Mouse (Mus musculus) R1 (cell line): Measurements from ENCODE around the gene Gimap5.

Source experiments
- DNase-seq: peaks from one replicate; pipeline ENCODE4 v3.0.0-alpha.2; 2018; ENCODE audit warnings: low read depth, low spot score

Gene Gimap5

GRCm38 (mm10) chr6:48745959-48746889 is at the start of gene Gimap5:
Gene Gimap5 (plus strand): TSS chr6:48746197.
- peak; percentile 64 for DNase-seq

DNA sequence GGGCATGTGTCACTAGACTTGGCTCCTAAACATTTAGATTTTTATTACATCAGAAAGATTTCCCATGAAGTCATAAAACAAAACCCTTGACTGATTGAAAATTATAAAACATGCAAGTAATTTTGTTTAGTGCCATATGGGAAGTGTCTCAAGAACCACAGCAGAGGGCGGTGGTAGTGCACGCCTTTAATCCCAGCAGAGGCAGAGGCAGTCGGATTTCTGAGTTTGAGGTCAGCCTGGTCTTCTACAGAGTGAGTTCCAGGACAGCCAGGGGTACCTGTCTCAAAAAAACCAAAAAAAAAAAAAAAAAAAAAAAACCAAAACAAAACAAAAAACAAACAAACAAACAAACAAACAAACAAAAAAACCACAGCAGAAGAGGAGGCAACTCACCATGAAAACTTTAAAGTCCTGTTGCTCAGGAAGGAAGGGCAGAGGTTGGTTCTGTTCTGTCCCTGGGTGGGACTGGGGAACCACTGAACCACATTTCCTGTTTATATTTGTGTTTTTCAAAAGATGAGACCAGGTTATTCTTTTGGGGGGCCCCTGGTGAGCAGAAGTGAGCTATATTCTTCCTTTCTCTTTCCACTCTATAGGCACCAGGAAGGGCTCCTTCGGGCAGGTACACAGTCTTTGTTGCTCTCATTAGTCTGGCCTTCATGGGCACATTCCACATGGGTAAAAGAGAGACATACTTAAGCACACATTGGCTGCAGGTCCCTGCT is 49.0 kb upstream of the Gimap5 start:
- DNase-seq: no peak

DNA sequence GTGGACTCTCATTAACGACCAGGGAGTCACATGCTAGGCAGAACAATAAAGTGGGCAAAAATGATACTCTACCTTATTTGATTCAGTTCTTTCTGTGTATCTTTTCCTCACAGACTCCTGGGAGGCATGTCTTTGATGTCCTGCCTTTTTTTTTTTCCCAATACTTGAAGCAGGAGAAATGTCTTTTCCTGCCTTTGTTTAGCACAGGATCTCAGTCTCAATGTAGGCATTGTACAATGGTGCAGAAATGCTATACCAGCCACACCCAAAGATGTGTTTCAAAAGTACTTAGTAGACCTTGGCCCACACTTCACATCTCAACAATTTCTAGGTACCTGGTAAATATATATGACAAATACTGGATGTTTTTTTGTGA is 48.5 kb upstream of the Gimap5 start:
- no peak for DNase-seq

DNA sequence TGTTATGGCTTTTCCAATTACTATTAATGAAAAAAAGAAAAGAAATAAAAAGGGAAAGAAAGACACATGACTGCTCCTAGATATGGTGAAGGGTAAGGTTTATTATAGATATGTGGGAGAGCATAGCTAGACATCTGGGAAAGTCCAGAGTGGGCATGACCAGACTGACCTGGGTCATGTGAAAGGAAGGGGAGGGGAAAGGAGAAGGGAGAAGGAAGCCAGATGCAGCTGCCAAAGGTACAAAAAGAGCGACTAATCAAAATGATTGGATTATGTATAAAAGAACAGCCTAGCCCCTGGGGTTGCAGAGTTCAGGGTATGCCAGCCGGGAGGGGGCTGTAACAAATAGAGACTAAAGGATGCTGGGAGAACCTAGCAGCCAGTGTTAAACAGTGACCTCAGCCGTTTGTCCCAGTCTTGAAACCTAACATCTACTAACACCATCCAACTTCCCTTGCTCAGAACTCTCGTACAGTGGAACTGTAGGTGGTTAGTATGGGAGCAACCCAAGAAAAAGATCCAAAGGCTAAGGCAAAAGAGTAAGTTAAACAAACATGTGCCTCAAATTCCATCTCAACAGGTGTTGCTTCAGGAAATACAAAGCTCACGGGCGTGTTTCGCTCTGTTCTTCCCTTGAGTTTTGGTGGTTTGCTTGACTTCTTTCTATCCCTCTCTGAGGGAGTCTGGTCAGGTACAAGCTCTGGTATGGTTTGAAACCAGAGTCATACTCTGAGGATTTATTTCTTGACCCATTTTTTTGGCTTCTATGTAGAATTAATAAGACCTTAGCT is 47.7 kb upstream of the Gimap5 start:
- no peak for DNase-seq

DNA sequence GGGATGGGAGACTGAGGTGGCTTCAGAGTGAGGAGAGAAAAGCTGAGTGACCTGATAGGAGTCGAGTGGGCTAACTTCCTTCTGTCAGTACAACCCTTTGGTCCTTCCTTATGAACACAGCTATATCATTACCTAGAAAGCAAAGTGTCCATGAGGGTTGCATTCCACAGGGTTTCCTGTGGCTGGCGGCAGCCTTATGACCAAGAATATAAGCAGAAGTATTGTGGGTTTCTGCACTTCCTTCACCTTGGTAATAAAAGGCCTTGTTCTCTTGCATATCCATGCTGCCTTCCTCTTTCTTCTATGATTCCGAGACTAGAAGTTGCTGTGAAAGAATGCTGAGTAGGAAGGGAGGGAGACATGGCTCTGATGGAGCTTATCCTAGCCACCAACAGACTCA is 47.1 kb upstream of the Gimap5 start:
- DNase-seq: no peak

DNA sequence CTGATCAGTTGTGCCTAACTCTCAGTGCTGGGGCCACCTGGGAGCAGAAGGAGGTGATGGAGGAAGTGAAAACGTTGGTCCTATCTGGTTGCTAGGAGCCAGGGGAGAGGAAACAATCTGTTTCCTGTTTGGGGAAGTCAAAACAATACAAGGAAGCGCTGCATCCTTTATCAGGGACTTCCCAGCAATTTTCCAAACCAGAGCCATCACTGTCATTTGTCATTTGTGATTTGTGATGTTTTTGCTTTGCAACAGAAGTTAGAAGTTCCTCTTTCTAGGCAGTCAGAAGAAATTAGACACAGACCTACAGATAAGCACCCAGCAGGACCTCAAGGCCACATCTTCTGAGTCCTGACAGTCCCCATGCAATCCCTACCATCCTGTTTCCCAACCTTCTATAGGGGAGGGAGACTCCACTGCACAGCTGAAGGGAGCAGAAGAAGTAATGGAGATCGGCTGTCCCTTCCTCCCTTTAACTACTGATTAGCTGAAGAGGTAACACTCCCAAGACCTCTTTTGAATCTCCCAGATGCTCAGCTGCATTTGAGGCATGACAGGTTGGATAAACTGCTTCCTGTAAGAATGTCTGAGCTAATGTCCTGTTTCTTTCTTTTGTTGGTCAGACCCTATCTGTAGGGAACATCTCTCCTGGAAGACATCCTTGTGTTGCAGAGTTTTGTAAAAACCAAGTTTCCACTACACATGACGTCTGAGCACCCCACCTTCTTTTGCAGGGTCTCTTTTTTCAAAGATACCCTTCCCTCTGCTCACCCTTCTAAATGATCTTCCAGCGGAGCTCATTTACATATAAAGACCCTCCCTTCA is 45.5 kb upstream of the Gimap5 start:
- no peak for DNase-seq

- no peak for DNase-seq
Observed at GRCm38 (mm10) chr6:48702146-48702545, 43.9 kb upstream of the Gimap5 start.

GRCm38 (mm10) chr6:48702601-48703000 is 43.4 kb upstream of the Gimap5 start:
- DNase-seq: peak; percentile 23

- no peak for DNase-seq
Observed at GRCm38 (mm10) chr6:48704146-48704545, 41.9 kb upstream of the Gimap5 start.

DNA sequence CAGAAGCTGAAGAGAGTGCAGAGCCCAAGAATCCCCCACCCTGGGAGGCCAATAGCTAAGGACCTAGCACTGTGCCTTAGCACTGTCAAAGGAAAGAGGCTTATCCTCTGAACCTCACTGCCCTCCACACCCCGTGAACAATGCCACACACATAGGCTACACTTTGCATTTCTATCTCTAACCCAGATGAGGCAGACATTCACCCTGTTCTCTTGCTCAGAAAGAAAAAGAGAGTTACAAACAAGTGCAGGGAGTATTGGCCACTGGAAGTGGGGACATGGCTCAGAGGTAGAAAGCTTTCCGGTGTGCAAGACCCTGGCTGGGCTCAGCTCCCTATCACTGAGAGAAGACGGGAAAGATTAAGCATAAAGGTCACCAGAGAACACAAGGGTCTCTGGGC is 39.9 kb upstream of the Gimap5 start:
- no peak for DNase-seq

DNA sequence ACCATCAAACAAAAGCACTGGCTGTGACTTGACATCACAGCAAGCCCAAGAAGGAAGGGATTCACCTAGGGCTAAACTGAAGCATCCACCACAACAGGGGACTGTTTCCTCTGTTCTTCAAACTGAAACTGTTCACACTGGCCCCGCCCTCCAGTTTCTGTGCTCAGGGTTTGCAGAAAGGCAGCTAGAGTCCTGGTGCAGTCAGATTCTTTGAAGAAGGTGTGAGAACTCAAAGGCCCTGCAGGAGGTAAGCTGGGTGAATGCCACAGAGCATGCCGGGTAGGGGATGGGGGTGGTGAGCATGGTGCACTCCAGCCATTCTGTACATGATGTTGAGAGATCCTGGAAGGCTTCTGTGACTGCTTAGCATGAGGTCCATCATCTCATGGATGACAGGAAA is 27.5 kb upstream of the Gimap5 start, which contains the start of the genes Gm28053 and Gimap7:
Gene Gm28053 (plus strand): TSS at position 153 of the 400 bp plus-strand sequence.
Gene Gimap7 (plus strand): TSS at position 167 of the 400 bp plus-strand sequence.
- DNase-seq: peak; percentile 34

- DNase-seq: no peak
Observed at GRCm38 (mm10) chr6:48720326-48720725, 25.7 kb upstream of the Gimap5 start.

DNA sequence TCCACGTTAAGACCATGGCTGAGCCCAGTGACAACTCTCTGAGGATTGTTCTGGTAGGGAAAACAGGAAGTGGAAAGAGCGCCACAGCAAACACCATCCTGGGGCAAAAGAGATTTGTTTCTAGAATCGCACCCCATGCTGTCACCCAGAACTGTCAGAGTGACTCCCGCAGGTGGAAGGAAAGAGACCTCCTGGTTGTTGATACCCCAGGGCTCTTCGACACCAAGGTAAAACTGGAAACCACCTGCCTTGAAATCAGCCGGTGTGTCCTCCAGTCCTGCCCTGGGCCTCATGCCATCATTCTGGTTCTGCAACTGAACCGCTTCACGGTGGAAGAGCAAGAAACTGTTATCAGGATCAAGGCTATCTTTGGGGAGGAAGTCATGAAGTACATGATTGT is 22.5 kb upstream of the Gimap5 start:
- DNase-seq: no peak

GRCm38 (mm10) chr6:48725476-48725875 is 20.5 kb upstream of the Gimap5 start:
- peak; percentile 86 for DNase-seq

GRCm38 (mm10) chr6:48727761-48728160 is 18.2 kb upstream of the Gimap5 start:
- no peak for DNase-seq

DNA sequence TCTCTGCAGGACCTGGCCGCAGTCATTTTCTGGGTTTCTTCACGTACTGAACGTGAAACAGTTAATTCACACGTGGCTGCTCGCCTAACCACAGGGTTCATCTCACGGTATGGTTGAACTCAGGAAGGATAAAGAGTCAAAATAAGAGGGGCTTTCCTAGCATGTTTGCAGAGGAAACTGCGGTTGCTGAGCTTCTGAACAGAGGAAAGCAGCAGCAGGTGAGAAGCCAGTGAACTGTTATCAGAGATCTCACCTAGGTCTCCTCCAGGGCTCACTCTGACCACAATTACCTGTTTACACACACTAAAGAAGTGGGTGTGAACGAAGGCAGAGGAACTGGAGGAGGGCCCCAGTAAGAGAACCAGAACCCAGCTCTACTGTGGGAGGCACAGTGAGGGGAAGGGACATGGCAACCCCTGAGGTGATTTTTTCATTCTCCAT is 13.1 kb upstream of the Gimap5 start:
- no peak for DNase-seq

- DNase-seq: no peak
Observed at GRCm38 (mm10) chr6:48733660-48734059, 12.3 kb upstream of the Gimap5 start.

GRCm38 (mm10) chr6:48737053-48737452 is 8.9 kb upstream of the Gimap5 start:
- DNase-seq: no peak

DNA sequence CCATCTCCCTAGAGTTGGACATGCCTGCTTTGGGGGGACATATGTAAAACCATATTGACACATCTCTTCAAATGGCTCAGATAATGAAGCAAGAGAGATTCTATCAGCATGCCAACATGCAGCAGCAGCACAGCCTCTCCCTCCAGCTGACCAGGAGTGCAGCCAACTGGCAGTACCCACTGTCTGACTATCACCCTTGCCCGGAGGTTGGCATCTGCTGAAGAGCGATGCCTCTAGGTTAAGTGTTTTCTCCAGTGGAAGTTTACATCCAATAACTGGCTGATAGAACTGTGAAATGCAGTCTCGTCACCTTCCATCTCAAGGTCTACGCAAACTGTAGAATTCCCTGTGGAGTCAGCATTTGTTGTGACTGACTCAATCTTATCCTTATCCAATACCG is 8.3 kb upstream of the Gimap5 start:
- no peak for DNase-seq

DNA sequence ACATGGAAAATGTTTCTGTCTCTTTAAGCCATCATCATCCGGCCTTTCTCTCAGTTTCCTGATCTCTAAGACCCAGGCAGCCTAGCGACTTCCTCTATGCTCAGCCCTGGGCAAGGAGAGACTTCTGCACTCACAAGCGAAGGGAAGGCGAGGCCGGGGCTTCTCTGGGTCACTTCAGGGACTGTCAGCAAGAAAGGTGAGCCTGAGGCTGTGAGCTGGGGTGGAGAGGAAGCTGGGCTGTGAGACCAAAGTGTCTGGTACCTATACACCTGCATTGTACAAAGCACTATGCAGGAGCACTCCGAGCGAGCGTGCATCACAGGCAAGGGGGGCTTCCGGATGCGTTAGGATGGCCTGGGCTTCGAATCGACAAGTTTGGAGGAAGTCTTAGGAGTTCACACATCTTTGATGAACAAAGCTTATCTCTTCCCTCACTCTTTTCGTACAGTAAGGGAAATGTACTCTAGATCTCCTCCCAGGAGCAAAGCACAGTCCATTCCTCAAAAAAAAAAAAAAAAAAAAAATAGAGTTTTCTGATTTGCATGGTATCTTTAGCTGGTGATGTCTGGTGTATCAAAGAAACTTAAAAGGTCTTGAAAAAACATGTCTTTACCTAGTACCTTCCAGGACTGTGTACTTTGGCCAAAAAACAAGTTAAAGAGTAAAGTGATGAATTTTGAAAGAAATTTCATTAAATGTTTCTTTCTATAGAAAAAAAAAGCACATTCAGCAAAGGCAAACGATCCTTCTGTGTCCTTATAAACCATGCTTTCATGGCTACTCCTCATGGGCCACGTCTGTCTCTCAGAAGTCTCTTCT is 6.8 kb upstream of the Gimap5 start, which contains the start of gene Gimap1:
Gene Gimap1 (plus strand): TSS at position 94 of the 819 bp plus-strand sequence.
- DNase-seq: no peak
